Mouse (Mus musculus): ENCODE results near the gene Upf2.

The Upf2 gene

GRCm38 (mm10) chr2:5950766-5951595, at the start of gene Upf2:
TSS of gene Upf2 (plus strand) at chr2:5951469.
- in situ Hi-C loops (cut with MseI, MboI): no loop called here

GRCm38 (mm10) chr2:5906092-5906491, 45.2 kb upstream of the Upf2 start:
- in situ Hi-C loops (cut with MseI, MboI): no loop called here

DNA sequence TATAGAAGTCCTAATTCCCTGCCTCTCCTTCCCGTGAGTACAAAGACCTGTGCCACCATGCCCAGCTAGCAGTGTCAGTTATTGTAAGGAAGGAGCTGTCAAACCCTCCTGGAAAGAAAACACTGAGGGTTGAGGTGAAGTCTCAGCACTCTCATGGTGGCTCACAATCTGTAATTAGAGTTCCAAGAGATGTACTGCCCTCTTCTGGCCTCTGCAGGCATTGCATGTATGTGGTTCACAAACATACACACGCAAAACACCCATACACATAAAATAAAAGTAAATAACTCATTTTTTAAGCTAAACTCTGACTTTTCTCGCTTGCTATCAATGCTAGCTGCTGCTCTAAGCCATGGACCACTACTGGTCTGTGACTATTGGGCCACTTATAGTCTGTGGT, 44.6 kb upstream of the Upf2 start:
- in situ Hi-C loops (cut with MseI, MboI): no loop called here

DNA sequence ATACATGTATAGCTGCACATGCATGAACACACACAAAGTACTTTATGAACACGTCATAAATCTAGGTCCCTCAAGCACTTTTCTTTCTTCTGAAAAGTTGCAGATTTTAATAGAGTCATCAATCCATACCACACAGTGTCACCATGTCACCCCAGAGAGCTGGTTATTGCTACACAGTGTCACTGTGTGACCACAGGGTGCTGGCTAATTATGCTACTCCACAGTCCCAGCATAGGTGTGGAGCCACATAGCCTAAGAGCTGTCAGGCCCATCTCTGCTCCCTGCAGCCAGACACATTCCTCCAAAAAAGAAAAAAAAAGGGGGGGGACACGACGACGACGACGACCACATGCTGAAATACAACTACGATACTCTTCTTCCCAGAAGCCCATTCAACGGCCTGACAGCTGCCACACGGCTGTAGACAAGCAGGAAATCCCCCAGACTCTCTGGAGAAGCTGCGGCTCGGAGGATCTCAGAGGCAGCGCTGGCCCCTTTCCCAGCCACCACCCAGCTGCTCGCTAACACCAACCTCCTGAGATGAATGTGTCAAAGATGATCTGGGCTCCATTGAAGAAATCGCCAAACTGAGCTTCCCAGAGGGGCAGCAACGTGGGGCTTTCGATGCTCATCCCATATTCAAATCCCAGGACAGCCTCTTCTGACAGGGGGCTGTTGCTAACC, 39.8 kb upstream of the Upf2 start:
- in situ Hi-C loops (cut with MseI, MboI): no loop called here

- in situ Hi-C loops (cut with MseI, MboI): no loop called here
Measured at GRCm38 (mm10) chr2:5922823-5923222, 28.4 kb upstream of the Upf2 start.

GRCm38 (mm10) chr2:5923786-5924185, 27.5 kb upstream of the Upf2 start:
- in situ Hi-C loops (cut with MseI, MboI): no loop called here

DNA sequence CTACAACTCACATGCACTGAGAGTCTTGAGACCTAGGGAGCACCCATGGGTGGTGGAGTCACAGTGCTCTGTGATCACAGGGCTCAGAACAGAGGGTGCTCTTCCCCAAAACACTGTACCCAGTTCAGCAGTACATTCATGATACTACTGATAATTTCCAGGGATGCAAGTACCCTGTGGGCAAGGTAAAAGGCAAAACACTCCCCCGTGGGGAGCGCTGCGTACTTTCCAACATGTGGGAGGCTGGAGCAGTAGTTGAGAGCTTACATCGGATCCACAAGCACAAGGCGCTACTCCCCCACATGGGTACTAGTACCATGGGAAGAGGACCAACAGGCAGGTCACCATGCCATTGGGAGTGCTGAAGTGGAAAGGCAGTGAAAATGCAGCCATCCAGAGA, 23.8 kb upstream of the Upf2 start:
- in situ Hi-C loops (cut with MseI, MboI): no loop called here

- in situ Hi-C loops (cut with MseI, MboI): no loop called here
Measured at GRCm38 (mm10) chr2:5929793-5930192, 21.5 kb upstream of the Upf2 start.

GRCm38 (mm10) chr2:5930291-5931054, 20.8 kb upstream of the Upf2 start:
- in situ Hi-C loops (cut with MseI, MboI): no loop called here

GRCm38 (mm10) chr2:5931938-5932337, 19.3 kb upstream of the Upf2 start:
- in situ Hi-C loops (cut with MseI, MboI): no loop called here

DNA sequence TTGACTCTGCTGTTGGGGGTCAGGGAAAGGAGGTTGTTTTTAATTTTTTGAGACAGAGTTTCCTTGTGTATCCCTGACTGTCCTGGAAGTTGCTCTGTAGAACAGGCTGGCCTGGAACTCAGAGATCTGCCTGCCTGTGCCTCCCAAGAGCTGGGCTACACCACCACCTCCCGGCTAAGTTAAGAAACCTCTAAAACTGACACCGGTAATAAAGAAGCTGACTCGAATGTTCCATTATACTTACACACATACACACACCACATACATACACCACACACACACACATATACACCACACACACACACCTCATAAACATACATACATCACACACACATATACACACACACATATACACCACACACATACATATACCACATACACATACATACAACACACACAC, 16.3 kb upstream of the Upf2 start:
- in situ Hi-C loops (cut with MseI, MboI): no loop called here

DNA sequence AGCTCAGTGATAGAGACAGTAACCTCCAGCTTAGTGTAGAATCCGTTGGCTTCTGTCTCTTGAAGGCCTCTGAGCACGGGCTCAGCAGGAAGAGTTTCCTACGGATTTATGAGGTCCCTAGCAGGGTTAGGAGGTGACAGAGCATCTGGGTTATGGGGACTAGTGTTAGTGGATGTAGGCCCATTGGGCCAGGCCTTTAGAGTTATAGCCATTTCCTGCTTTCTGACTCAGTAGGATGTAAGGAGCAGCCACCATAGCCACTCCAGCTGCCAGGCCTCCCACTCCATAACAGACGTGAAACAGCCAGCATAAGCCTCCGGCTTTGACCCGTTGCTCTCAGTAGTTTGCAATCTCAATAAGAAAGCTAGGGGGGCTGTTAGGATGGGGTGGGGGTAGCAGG, 15.2 kb upstream of the Upf2 start:
- in situ Hi-C loops (cut with MseI, MboI): no loop called here

GRCm38 (mm10) chr2:5936550-5936949, 14.7 kb upstream of the Upf2 start:
- in situ Hi-C loops (cut with MseI, MboI): no loop called here

- in situ Hi-C loops (cut with MseI, MboI): no loop called here
Measured at GRCm38 (mm10) chr2:5939319-5939718, 11.9 kb upstream of the Upf2 start.

GRCm38 (mm10) chr2:5939911-5940310, 11.4 kb upstream of the Upf2 start:
- in situ Hi-C loops (cut with MseI, MboI): no loop called here

GRCm38 (mm10) chr2:5940936-5941335, 10.3 kb upstream of the Upf2 start:
- in situ Hi-C loops (cut with MseI, MboI): no loop called here

DNA sequence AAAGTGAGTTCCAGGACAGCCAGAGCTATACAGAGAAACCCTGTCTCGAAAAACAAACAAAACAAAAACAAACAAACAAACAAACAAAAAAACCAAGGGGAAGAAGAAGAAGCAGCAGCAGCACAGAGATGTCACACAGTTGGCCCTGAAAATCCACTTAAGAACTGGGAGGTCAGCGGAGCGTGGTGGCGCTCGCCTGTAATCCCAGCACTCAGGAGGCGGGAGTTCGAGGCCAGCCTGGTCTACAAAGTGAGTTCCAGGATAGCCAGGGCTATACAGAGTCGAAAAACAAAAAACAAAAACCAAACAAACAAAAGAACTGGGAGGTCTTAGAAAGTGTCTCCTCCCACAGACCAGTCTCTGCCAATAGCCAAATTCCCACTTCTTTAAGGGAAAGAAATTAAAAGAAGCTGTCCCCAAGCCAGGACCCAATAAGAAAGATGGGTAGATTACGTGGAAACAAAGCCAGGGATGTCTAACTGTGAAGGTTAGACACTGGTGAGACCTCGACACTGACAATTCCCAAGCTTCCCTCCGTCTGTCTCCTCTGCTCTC, 9.3 kb upstream of the Upf2 start:
- in situ Hi-C loops (cut with MseI, MboI): no loop called here

DNA sequence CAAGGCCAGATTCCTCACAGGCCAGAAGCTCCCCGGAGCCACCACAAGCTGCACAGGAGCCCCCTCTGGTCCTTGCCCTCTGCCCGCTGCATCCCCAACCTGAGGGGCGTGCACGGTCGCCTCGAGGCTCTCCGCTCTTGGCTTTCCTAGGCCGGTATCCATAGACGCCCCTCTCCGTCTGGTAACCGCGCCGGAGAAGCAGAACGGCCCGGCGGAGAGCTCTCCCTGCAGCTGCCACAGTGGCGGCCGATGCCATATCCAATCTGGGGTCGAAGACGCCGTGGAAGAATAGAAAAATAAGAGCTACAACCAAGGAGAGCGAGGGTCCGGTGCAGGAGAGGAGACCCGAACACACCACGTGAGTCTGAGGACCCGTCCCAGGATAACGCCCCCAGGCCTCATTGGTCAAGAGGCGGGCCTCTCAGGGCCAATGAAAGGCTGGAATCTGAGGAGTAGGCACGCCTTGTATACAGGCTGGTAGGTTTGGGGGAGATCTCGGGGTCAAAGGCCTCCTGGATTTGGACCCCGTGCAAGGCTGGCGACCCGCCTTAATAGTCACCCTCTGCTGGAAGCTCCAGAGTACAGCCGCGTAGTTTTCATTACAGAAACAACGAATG, 8.7 kb upstream of the Upf2 start, which contains the start of gene Dhtkd1:
Dhtkd1 (minus strand) TSS at position 377 of the 617 bp plus-strand sequence.
- in situ Hi-C loops (cut with MseI, MboI): no loop called here

- in situ Hi-C loops (cut with MseI, MboI): no loop called here
Measured at GRCm38 (mm10) chr2:5943071-5943470, 8.2 kb upstream of the Upf2 start.

DNA sequence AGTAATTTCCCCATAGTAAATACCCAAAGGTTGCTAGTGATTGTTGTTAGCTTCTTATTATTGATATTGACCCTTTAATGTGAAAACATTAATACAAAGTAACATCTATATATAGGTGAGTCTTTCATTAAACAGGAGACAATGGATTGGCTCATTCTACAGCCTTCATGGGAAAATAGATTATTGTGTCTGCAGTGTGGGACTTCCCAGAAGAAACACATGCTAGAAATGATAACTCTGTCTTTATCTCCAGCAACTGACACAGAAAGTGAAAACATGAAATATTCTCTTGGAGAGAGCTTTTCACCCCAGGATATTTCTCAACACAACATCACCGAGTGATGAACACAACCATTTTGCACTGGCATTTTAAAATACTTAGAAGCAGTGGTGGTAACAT, 5.6 kb upstream of the Upf2 start:
- in situ Hi-C loops (cut with MseI, MboI): no loop called here

DNA sequence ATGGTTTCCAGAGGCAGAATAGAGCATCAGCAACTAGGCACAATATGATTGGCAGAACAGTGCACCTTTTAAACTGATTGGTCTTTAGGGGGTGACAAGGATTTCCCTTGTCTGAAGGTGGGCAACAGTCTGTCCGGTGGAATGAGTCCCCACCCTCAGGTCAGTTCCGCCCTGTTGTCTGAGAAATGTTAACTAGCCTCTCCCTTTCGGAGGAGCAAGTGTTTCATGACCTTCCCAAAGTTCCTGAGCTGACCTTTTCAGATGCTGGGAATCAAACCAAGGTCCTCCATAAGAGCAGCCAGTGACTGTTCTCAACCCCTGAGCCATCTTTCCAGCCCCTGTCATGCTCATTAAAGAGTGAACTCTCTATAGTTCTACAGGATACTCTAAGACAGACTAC, 4.4 kb upstream of the Upf2 start:
- in situ Hi-C loops (cut with MseI, MboI): no loop called here

DNA sequence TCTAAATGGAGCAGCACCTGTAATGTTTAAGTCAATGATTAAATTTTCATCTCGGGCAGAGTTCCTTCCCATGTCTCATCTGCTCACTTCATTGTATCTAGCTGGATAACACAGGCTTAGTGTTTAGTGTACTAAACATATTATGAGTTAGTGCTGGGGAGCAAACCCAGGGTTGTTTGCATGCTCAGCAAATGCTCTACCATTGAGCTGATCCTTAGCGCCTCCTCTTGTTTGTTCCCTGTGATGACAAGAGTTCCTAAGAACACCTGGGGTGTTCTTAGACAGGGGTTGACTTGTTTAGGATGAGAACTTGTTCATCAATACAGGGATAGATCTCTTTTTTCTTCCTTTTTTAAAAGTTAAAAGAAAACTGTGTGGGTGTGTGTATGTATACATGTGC, 2.3 kb upstream of the Upf2 start:
- in situ Hi-C loops (cut with MseI, MboI): no loop called here
